Mouse (Mus musculus): ENCODE measurements around the gene Parp6. TPM values are rescaled to one million over a fixed set of nuclear protein-coding genes. Genes with fewer than 3 reads are reported as not detected.
A peak's percentile ranks its signal among the peaks of the same experiment; 100 is the strongest.

Gene Parp6
- total and polyA plus RNA-seq, 2 experiments = 7.9 to 11.2 TPM

- 93% methylated on average over 2 of the region's 2 CpGs for WGBS
- H3K27ac ChIP-seq (replicated peaks; ENCODE audit: insufficient read depth, low read depth, low read length) = no peak overlapping the region
These were observed 24.2 kb downstream of the Parp6 start for GRCm38 (mm10) chr9:59641320-59641719.

GRCm38 (mm10) chr9:59649911-59650310, 32.8 kb downstream of the Parp6 start:
- 98% methylated on average over 4 of the region's 4 CpGs for WGBS
- Histone ChIP-seq H3K9ac (ENCODE audit: low read depth, low read length) (no peak overlapping the region), H3K4me3 (ENCODE audit: insufficient read depth, low read depth, low read length) (no peak overlapping the region), H3K4me1 (ENCODE audit: control insufficient read depth, insufficient read depth, low read length) (no peaks in the 10 kb centered on the region), H3K79me2 (ENCODE audit: control insufficient read depth, insufficient read depth, low read length) (no peaks in the 10 kb centered on the region), H3K36me3 (ENCODE audit: control insufficient read depth, insufficient read depth, low read length) (peaks cover 33% of the 10 kb centered on the region), H3K27me3 (ENCODE audit: control insufficient read depth, insufficient read depth, low read length) (no peaks in the 10 kb centered on the region), H3K27ac (replicated peaks; ENCODE audit: insufficient read depth, low read depth, low read length) (no peak overlapping the region)
- no peak for DNase-seq (ENCODE audit: extremely low read depth, low read depth, low spot score)
- TF ChIP-seq CTCF (IDR thresholded peaks at IDR 0.05; ENCODE audit: low read depth, low read length) = no peak
- TF ChIP-seq POLR2A (IDR thresholded peaks at IDR 0.05; ENCODE audit: extremely low read depth, insufficient read depth, low read length) = no peak

More at GRCm38 (mm10) chr9:59641320-59641719, 24.2 kb downstream of the Parp6 start:
- H3K9ac ChIP-seq (ENCODE audit: low read depth, low read length) = no peak overlapping the region
- no peaks in the 10 kb centered on the region for H3K27me3 ChIP-seq (ENCODE audit: control insufficient read depth, insufficient read depth, low read length)
- H3K4me1 ChIP-seq (ENCODE audit: control insufficient read depth, insufficient read depth, low read length) = no peaks in the 10 kb centered on the region; the same call in 1 of the 2 replicates
- no peak for DNase-seq (ENCODE audit: extremely low read depth, low read depth, low spot score)
- H3K79me2 ChIP-seq (ENCODE audit: control insufficient read depth, insufficient read depth, low read length) = no peaks in the 10 kb centered on the region
- peaks cover 42% of the 10 kb centered on the region for H3K36me3 ChIP-seq (ENCODE audit: control insufficient read depth, insufficient read depth, low read length)
- TF ChIP-seq POLR2A (IDR thresholded peaks at IDR 0.05; ENCODE audit: extremely low read depth, insufficient read depth, low read length) = no peak
- TF ChIP-seq CTCF (IDR thresholded peaks at IDR 0.05; ENCODE audit: low read depth, low read length) = no peak
- H3K4me3 ChIP-seq (ENCODE audit: insufficient read depth, low read depth, low read length) = no peak overlapping the region

GRCm38 (mm10) chr9:59653371-59653770, 36.3 kb downstream of the Parp6 start:
- no peak overlapping the region for H3K27ac ChIP-seq (replicated peaks; ENCODE audit: insufficient read depth, low read depth, low read length)
- H3K27me3 ChIP-seq (ENCODE audit: control insufficient read depth, insufficient read depth, low read length) = no peaks in the 10 kb centered on the region; the same call in 1 of the 2 replicates
- DNase-seq (ENCODE audit: extremely low read depth, low read depth, low spot score) = no peak
- no peak for TF ChIP-seq POLR2A (IDR thresholded peaks at IDR 0.05; ENCODE audit: extremely low read depth, insufficient read depth, low read length)
- H3K36me3 ChIP-seq (ENCODE audit: control insufficient read depth, insufficient read depth, low read length) = peaks cover 24% of the 10 kb centered on the region
- no peaks in the 10 kb centered on the region for H3K79me2 ChIP-seq (ENCODE audit: control insufficient read depth, insufficient read depth, low read length)
- H3K4me1 ChIP-seq (ENCODE audit: control insufficient read depth, insufficient read depth, low read length) = 0 out of 2 replicates have a peak, but pooled peaks cover 2% of the 10 kb centered on the region
- WGBS = 45% methylated on average over 3 of the region's 3 CpGs
- no peak overlapping the region for H3K4me3 ChIP-seq (ENCODE audit: insufficient read depth, low read depth, low read length)
- H3K9ac ChIP-seq (ENCODE audit: low read depth, low read length) = no peak overlapping the region

GRCm38 (mm10) chr9:59654450-59654983, 37.4 kb downstream of the Parp6 start:
- Histone ChIP-seq H3K27ac (replicated peaks; ENCODE audit: insufficient read depth, low read depth, low read length) (no peak overlapping the region), H3K79me2 (ENCODE audit: control insufficient read depth, insufficient read depth, low read length) (no peaks in the 10 kb centered on the region), H3K9ac (ENCODE audit: low read depth, low read length) (no peak overlapping the region), H3K27me3 (ENCODE audit: control insufficient read depth, insufficient read depth, low read length) (no peaks in the 10 kb centered on the region; the same call in 1 of the 2 replicates), H3K4me1 (ENCODE audit: control insufficient read depth, insufficient read depth, low read length) (0 out of 2 replicates have a peak, but pooled peaks cover 2% of the 10 kb centered on the region), H3K36me3 (ENCODE audit: control insufficient read depth, insufficient read depth, low read length) (peaks cover 14% of the 10 kb centered on the region), H3K4me3 (ENCODE audit: insufficient read depth, low read depth, low read length) (no peak overlapping the region)
- WGBS = 89% methylated on average over 2 of the region's 2 CpGs
- no peak for DNase-seq (ENCODE audit: extremely low read depth, low read depth, low spot score)
- no peak for TF ChIP-seq CTCF (IDR thresholded peaks at IDR 0.05; ENCODE audit: low read depth, low read length)
- TF ChIP-seq POLR2A (IDR thresholded peaks at IDR 0.05; ENCODE audit: extremely low read depth, insufficient read depth, low read length) = no peak

- Histone ChIP-seq H3K36me3 (ENCODE audit: control insufficient read depth, insufficient read depth, low read length) (peaks cover 2% of the 10 kb centered on the region; the same call in 1 of the 2 replicates), H3K79me2 (ENCODE audit: control insufficient read depth, insufficient read depth, low read length) (no peaks in the 10 kb centered on the region), H3K9ac (ENCODE audit: low read depth, low read length) (peak within 1 kb of the TSS; percentile 80), H3K27ac (replicated peaks; ENCODE audit: insufficient read depth, low read depth, low read length) (peak within 1 kb of the TSS; percentile 84), H3K27me3 (ENCODE audit: control insufficient read depth, insufficient read depth, low read length) (no peaks in the 10 kb centered on the region; the same call in 1 of the 2 replicates), H3K4me3 (ENCODE audit: insufficient read depth, low read depth, low read length) (peak within 1 kb of the TSS; percentile 93), H3K4me1 (ENCODE audit: control insufficient read depth, insufficient read depth, low read length) (0 out of 2 replicates have a peak, but pooled peaks cover 2% of the 10 kb centered on the region)
- TF ChIP-seq POLR2A (IDR thresholded peaks at IDR 0.05; ENCODE audit: extremely low read depth, insufficient read depth, low read length) (0 out of 2 replicates have a peak, but pooled peaks have one; percentile 56), CTCF (IDR thresholded peaks at IDR 0.05; ENCODE audit: low read depth, low read length) (0 out of 2 replicates have a peak, but pooled peaks have one; percentile 0)
- 3% methylated on average over 46 of the region's 46 CpGs for WGBS
- DNase-seq (ENCODE audit: extremely low read depth, low read depth, low spot score) = peak; percentile 90
These were observed 39.0 kb downstream of the Parp6 start, which contains the start of gene Pkm for GRCm38 (mm10) chr9:59655958-59656634. TSS of gene Pkm (plus strand) at chr9:59656368.

All from liver, adult 2 months (tissue).